Mouse (Mus musculus) regulatory T cell (primary cell): ENCODE data around the gene Mdm4.

Experiments
- in situ Hi-C: fragments of 300-600 bp; cut with MboI, MseI; formaldehyde crosslinking; loops from one replicate; pipeline ENCODE4 v1.15.1; 2025; ENCODE audit warnings: high pct_unique_total_duplicates

Gene Mdm4

DNA sequence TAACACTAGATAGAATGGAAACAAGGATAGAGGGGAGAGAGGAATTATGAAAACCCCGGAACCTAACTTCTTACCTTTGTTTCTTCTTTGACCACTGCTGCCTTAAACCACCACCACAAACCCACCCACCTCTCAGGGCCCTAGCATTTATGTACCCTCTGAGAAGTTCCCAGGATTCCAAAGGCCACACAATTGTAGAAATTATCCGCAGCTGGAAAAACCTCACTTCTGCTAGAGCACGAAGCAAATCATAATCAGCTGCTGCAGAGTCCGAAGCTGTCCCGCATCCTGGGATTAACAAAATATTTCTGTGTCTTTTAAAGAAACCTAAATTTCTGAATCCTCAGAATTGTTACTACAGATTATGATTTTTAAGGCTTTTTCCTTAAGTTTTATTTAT is at the start of gene Mdm4:
TSS of gene Mdm4 (minus strand) at position 101 of the 400 bp plus-strand sequence.
- in situ Hi-C loops, result loop anchor here (25.0 kb wide), 1 partner anchor 1032 kb away; no protein-coding TSS in a partner anchor

- in situ Hi-C loops, result no loop called here
These were observed 49.8 kb upstream of the Mdm4 start for GRCm38 (mm10) chr1:133080079-133080561.

- in situ Hi-C loops, result no loop called here
These were observed 49.1 kb upstream of the Mdm4 start for GRCm38 (mm10) chr1:133079509-133079908.

- in situ Hi-C loops, result no loop called here
These were observed 48.0 kb upstream of the Mdm4 start for GRCm38 (mm10) chr1:133078338-133078727.

DNA sequence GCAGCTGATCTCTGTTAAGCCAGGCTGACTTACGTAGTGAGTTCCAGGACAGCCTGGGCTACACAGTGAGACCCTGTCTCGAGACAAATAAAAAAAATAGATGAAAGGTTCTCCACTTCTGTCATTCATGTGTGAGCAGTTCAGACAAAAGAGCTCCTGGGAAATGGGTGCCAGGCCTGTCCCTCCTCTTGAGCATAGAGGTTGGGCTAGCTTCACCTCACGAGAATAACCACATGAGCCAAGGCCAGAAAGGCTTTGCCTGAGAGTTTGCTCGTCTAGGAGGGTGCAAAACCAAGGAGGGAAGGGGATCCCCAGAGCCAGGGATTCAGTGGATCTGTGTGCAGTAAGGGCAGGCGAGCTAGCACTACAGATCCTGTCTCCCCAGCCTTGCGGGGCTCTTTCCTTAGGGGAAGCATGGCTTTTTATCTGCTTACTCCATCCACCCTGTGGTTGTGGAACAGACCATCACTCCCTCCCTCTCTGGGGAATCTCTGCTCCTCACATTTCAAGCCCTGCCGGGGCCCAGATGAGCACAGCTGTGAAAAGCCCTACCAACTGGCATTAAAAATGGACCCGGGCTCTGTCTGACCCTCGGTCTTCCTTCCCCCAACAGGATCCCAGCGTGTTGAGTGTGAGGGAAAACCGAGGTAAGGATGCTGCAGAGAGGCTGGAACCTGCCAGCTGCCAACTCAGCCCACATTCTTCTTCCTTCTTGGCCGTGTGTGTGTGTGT is 47.4 kb upstream of the Mdm4 start:
- in situ Hi-C loops, result no loop called here

DNA sequence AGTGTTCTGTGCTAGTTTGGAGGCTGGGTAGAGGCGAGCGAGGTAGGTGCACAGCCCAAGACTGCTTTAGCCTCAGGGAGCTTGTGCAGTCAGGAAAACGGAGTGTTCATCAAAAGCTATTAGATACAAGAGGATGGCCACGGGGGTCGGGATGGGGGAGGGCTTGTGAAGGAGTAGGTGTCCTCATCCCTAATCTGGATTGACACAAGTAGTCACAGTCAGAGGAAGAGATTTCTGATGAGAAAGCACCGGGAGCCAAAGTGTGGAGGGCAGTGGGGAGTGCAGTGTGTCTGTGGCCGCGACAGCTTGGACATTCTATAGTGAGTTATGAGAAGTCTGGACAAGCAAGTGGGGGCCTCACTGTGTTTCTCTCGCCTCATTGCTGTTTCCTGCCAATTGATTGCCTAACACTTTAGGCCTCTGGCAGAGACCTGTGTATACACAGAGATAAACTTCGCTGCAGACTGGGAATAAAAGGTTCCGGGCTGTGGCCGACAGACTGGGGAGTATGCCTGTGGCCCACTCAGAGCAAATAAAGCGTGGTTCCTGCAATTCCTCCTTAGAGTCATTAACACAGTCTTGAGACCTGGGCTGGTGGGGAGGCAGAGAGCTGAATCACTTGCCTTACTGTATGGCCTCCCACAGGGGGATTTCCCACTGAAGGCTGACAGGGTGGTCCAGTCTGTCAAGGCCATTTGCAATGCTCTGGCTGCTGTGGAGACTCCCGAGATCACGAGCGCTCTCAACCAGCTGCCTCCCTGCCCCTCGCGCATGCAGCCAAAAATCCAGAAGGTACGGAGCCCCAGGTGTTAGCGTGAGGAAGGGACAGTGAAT is 46.5 kb upstream of the Mdm4 start:
- in situ Hi-C loops, result no loop called here

GRCm38 (mm10) chr1:133075651-133076400 is 45.5 kb upstream of the Mdm4 start:
- in situ Hi-C loops, result no loop called here

- in situ Hi-C loops, result no loop called here
These were observed 44.2 kb upstream of the Mdm4 start for GRCm38 (mm10) chr1:133074541-133074940.

DNA sequence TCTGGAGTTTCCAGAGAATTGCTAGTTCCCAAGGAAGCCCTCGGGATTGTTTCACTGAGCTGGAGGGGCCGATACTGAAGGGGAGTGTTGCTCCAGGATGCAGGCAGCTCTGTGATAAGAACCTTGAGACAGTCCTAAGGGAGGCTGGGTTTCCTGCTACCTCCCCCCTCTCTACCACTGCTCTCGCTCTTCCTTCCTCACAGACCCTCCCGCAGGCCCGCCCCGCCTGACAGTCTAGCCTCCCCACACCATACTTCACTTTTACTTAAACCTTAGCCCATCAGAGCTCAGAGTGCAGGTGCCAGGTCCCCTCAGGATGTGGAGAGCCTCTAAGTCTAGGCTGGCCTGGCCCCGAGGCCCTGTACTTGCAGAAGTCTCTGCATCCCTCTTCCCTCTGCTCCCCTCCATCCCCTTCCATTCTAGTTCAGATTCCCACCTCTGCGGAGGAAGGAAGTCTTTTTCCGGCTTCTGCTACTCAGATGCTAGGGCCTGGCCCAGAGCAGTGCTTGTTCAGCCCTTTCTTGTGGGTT is 43.0 kb upstream of the Mdm4 start:
- in situ Hi-C loops, result no loop called here

DNA sequence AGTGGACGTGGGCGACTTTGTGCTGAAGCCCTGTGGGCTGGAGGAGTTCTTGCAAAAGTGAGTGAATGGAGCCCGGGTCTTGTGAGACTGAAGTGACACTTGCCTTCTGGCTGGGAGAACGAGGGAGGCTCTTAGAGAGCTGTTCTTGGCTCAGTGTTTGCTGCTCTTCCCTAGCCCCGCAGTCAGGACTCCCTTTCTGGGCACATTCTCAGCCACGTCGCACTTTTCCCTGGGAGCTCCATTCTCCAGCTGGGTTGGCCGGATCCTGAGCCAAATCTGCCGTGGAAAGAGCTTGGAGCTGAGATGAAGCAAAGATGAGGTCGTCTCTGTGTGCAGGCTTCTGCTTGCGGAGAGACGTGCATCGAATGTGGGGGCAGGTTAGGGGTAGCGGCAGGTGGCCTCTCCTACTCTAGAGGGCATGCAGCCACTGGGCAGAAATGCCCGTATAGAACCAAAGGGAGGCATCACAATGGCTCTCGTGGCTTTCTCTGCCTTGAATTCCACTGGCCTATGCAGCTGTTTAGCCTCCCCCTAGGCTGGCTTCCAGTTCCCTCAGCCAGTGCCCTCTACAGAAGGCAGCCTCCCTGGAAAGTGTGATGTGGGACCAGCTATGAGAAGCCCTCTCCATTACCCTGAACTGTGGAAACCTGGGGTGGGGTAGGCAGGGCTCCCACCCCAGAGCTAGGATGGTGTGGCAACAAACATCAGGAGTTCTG is 41.5 kb upstream of the Mdm4 start:
- in situ Hi-C loops, result no loop called here

GRCm38 (mm10) chr1:133070157-133070556 is 39.8 kb upstream of the Mdm4 start:
- in situ Hi-C loops, result no loop called here

GRCm38 (mm10) chr1:133069275-133070120 is 39.1 kb upstream of the Mdm4 start:
- in situ Hi-C loops, result no loop called here

- in situ Hi-C loops, result no loop called here
These were observed 38.4 kb upstream of the Mdm4 start for GRCm38 (mm10) chr1:133068669-133069274.

GRCm38 (mm10) chr1:133068268-133068667 is 37.9 kb upstream of the Mdm4 start:
- in situ Hi-C loops, result no loop called here

DNA sequence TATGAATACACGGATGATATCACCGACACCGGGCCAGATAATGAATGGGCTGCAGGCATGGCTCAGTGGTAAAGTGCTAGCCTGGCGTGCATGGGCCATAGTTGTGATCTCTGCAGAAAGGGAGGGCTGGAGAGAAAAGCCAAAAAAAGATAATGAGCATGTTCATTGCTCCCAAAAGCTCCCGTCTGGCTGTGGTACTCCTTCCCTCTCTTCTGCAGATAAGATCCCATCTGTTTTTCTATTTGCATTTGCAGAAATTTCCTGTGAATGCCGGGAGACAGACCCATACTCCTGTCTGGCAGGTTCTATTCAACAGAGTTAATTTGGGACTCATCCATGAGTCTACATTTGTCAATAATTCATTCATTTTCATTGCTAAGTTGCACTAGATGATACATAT is 32.8 kb upstream of the Mdm4 start:
- in situ Hi-C loops, result no loop called here

- in situ Hi-C loops, result no loop called here
These were observed 30.3 kb upstream of the Mdm4 start for GRCm38 (mm10) chr1:133060681-133061080.

DNA sequence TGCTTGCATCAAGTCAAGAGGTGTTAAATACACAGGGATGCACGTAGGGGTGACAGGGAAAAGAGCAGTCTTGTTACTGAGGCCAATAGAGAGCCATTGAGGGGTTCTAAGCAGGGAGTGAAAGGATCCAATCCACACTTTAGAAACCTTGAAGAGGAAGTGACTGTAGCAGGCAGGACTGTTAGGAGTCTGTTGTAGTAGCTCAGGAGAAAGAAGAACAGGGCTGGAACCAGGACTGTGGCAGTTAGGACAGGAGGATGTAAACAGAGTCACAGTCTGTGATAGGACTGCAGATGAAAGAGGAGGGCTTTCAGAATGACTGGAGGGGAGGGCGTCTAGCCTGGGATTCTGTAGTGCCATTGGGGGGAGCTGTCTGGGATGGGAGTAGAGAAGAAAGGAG is 29.2 kb upstream of the Mdm4 start:
- in situ Hi-C loops, result no loop called here

- in situ Hi-C loops, result no loop called here
These were observed 27.1 kb upstream of the Mdm4 start for GRCm38 (mm10) chr1:133057345-133058034.

GRCm38 (mm10) chr1:133054326-133054725 is 24.0 kb upstream of the Mdm4 start:
- in situ Hi-C loops, result loop anchor here (5.0 kb wide), 1 partner anchor 33 kb away; no protein-coding TSS in a partner anchor
